Mouse (Mus musculus) olfactory bulb, adult 2 months (tissue): ENCODE results near the gene Galnt14.

Experiments
- CTCF ChIP-seq: fragments of 200-500 bp; IDR thresholded peaks from 2 replicates; pipeline ENCODE4 v1.5.1; 2012; ENCODE audit warnings: low read depth, mild to moderate bottlenecking, low read length, moderate library complexity; ENCODE audit not compliant: insufficient read depth
- POLR2A ChIP-seq: fragments of 200-500 bp; IDR thresholded peaks from 2 replicates; pipeline ENCODE4 v1.6.1; 2012; ENCODE audit warnings: mild to moderate bottlenecking, low read depth, low read length, moderate library complexity; ENCODE audit not compliant: insufficient read depth

DNA sequence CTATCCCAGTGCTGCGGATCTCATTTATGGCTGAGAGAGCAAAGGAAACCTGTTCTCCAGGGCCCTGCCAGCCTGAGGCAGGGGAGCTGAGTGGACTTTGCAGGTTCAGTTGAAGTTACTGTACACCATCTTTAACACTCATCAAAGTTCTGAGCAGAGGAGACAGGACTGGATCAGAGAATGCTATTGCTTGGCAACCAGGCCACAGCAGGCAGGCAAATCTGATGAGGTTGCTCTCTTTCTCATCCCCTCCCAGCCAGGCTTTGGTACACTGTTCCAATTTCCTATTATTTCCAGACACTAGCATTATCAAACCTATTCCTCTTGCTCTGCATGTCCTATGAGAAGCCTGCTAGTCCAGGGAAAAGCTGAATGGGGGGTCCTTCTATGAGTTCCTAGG is 41.3 kb downstream of the Galnt14 start:
- TF ChIP-seq POLR2A (no peak), CTCF (no peak)
